Mouse (Mus musculus): ENCODE data around the gene Zfp72. TPM values are rescaled to one million over a fixed set of nuclear protein-coding genes. Genes with fewer than 3 reads are reported as not detected.

Zfp72 gene
- total RNA-seq (2021): 1 to 10 TPM; 5.0 to 5.1 TPM
- long read RNA-seq, full-length matches to known transcripts: 2 of 5 reads
- long read RNA-seq, partial matches to known transcripts: 0 of 5 reads
- long read RNA-seq, other reads (novel, unspliced or antisense): 3 of 5 reads

DNA sequence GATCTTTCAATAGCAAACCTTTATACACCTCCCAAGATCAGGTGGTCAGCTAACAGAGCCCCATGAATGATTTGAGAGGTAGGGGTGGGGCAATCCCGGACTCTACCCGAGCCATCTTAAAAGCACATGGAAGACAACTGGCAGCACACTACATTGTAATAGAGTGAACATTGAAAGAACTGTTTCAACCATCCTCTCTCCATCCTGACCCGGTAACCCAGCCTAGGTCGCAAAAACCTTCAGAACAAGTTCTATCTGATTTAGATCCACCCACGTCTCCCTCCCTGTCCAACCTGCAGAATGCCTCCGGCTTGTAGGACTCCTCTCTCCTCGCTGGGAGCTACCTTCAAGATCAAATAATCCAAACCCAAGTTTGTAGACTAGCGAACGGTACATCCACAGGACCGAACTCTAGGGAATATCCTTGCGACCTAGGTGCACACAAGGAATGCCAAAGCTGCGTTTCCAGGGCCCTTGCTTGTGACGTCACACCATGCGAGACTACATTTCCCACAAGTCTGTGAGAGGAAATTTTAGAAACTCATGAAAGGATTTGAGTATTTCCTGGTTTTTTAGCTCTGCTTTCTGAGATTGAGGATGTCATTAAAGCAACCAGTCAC is at the start of gene Zfp72:
Zfp72 (minus strand) TSS at position 466 of the 620 bp plus-strand sequence.
- peak; percentile 70 to 90 for DNase-seq (ENCODE audit: low spot score in 2 of 2)

DNA sequence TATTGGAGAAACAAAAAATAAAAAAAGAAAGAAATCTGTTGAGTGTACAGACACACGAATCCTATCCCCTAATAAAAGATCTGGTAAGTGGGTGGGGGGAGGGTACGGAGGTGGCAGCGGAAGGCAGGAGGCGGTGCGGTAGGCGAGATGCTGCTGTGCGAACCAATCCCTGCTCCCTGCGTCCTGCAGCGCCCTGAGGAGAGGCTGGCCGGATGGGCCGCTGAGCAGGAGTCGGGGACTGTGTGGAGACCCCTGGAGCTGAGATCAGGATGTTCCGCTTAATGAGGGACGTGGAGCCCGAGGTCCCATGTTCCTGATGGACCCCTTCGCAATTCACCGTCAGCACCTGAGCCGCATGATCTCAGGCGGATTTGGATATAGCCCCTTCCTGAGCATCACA is 49.3 kb upstream of the Zfp72 start:
- no peak for DNase-seq (ENCODE audit: low spot score in 2 of 2)

DNA sequence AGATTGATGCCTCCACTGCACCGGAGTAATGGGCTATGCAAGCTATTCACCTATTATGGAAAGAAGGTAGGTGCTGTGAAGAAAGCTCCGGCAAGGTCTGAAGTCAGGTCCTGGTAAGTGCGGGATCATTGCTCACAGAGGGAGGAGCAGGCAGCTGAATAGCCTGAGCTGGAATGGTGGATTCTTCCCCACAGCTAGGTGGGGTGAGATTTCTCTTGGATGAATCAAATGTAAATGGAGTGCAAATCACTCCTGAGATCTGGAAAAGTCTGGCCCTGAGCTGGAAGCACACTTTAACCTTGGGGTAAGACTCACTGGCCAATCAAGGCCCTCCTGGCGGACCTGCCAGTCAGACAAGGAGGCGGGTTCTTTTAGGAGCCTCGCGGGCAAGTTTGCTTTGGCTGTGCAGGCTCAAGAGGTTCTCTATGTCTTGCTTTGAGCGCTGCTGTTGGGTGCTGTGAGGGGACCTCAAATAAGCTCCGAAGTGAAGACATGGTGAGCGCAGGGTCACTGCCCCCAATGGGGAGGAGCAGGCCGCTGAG is 8.7 kb upstream of the Zfp72 start, which contains the start of gene Ftl1-ps1:
Ftl1-ps1 (plus strand) TSS at position 397 of the 542 bp plus-strand sequence.
- no peak for DNase-seq (ENCODE audit: low spot score in 2 of 2)

DNA sequence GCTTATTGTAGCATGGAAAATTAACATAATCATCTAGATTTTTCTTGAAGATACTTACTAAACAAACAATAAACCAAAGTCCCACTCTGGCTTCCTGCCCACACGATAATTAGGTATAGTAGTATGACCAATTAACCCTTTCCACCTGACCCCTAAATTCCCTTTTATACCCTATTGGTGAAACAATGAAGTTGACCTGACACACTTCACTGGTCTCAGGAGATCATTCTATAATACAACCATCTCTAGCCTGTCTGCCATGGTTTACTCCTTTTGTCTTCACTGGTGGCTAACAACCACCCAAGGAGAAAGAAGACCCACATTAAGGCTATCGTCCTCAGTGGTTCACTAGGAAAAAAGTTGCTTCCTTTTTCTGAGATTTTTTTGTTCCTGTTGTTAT is 520 bp upstream of the Zfp72 start:
- no peak for DNase-seq (ENCODE audit: low spot score in 2 of 2)

DNA sequence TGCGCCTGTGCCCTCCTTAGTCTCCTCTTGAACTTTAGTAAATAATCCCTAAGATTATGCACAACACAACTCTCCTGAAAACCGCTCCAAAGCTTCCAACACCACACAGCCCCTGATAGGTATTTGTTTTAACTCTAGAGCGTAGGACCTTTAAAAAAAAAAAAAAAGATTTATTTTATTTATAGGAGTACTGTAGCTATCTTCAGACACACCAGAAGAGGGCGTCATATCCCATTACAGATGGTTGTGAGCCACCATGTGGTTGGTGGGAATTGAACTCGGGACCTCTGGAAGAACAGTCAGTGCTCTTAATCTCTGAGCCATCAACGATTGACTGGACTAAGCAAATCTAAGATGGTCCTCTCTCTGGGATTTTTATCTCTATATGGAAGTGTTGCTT is 906 bp downstream of the Zfp72 start:
- no peak for DNase-seq (ENCODE audit: low spot score in 2 of 2)

DNA sequence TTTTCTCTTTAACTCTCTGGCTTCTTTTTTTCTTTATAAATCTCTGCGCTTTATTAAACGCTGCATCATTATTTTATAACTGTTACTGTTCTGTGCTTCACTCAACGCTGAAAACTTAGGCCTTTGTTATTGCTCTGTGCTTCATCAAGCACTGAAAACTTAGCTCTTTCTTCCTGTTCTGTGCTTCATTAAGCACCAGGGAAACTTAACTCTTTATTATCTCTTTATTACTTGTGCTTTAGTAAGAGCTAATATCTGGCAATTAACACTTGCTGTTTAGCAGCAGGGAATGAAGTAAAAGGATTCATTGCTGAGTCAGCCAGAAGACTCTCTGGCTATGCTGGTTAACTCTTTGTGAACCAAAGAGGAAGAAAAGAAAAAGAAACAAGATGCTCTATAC is 8.3 kb downstream of the Zfp72 start:
- DNase-seq (ENCODE audit: low spot score in 2 of 2): no peak

DNA sequence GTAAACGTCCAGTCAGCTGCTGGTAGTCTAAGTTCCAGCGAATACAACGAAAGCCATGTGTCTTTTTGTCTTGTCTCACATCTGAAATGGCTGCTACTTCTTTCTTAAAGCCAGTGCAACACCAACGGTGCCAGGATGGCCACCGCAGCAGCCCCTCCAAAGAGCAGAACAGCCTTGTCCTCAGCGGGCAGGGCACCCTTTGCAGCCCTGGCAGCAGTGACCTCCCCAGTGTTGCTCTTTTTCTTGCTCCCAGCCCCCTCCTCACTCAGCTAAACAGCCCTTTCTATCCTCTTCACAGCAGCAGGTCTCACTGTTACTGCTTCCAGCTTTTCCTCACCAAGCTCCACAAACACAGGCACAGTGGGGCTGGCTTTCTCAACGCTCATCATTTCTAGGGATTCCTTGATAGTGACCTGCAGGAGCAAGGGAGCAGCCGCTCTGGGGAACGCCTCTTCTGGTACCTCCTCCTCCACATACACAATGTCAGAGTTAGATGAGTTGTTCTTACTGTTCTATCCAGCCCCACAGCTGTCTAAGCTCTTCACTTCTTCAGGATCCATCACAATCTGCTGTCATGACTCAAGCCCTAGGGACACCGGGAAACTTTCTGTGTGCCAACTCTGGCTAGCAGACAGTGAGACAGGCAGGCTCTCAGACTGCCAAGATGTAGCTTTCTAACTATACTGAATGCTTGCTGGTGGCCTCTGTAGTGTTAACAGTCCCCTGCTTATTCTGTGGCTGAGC is 8.9 kb downstream of the Zfp72 start:
- peak in 1 of 2 experiments; percentile 36 for DNase-seq (ENCODE audit: low spot score in 2 of 2)

DNA sequence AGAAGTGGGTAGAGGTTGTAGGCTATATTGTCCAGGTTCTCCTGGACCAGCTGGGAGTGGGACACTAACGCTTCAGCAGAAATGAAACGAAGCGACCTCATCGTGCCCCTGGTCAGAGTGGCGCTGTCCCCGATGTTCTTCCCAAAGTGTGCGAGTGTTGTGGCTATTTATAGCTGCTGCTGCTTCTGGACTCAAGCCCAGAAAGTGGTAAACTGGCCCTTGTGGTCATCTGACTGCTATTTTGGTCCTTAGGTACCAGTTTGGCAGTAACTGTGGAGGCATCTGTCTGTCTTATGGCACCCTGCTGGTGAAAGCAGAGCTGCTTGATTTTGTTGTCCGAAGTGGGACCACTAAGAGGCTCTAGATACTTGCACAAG is 26.8 kb downstream of the Zfp72 start, which contains the start of gene Lrrc14b:
Lrrc14b (minus strand) TSS at position 147 of the 377 bp plus-strand sequence.
- DNase-seq (ENCODE audit: low spot score in 2 of 2): no peak

DNA sequence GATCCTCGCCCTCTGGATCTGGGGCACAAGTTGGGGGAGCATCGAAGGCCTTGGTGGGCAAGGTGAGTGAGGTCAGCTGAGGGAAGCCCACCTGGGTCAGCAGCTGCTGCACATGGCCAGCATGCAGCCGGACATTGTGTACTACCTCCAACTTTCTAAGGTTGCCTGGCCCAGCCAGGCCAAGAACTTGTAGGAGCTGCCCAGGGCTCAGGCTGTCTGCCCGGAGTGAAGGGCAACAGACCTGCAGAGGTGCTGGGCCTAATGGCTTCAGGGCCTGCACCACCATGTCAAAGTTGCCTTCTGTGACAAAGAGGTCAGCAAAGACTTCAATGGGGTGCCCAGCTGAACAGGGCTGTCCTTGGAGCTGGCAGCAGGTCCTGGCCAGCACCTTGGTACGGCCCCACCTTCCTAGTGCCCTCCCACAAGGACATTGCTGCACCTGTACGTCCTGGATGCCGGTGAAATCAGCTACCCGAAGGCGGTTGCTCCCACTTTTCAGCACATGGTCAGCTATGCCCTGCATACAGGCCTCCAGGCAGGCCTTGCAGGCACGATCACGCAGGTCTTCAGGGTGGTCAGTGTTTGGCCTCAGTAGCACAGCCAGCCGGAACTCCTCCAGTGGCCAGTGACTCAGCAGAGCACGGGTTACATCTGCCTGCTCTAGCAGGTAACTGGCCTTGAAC is 27.3 kb downstream of the Zfp72 start:
- DNase-seq (ENCODE audit: low spot score in 2 of 2): no peak

DNA sequence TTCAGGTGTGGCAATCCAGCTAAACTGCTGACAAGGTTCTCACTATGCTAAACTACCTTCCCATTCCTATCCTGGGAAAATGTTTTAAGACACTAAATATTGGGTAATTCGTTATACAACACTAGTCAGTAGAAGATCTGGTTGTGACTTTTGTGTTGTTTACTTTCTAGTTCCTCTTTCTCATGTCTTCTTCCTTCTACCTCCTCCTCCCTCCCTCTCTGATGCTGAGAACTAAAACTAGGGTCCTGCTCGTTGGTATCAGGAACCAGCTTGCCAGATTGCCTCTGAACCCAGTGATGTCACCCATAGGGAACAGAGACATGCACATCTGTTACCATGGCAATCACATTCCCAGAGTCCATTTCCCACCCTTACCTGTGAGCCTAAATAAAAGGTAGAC is 28.4 kb downstream of the Zfp72 start:
- no peak for DNase-seq (ENCODE audit: low spot score in 2 of 2)

DNA sequence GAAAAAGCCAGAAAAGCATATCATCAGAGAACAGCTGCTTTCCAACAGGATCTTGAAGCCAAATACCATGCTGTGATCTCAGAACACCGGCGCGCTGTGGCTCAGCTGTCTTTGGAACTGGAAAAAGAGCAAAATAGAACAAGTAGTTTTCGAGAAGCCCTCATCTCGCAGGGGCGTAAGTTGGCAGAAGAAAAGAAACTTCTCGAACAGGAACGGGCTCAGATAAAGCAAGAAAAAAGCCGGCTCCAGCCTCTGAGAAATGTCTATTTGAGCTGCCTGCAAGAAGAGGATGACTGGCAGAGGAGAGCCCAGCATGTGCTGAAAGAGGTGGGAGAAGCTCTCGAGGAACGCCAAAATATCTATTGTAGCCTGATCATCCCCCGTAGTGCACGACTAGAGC is 34.1 kb downstream of the Zfp72 start:
- DNase-seq (ENCODE audit: low spot score in 2 of 2): peak in 1 of 2 experiments; percentile 47

DNA sequence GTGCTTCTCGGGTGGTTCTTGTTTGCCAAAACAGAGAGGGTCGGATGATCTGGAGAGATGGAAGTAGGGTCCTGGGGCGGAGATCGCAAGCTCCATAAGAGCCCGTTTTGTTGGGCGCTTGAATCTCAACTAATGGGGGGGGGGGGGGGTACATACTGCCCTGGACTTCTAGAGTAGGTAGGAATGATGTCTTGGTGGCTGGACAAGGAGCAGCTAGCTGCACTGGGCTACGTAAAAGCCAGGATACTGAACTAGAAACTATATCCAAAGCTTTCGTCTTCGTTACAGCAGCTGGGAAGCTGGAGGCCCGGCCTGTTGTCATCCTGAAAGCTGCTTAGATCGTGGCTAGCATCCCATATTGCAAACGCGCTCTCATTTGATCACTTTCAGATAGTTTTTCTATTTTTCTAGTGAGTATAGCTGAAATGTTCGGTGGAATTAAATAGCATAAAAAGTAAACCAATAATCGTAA is 40.2 kb downstream of the Zfp72 start:
- DNase-seq (ENCODE audit: low spot score in 2 of 2): no peak

DNA sequence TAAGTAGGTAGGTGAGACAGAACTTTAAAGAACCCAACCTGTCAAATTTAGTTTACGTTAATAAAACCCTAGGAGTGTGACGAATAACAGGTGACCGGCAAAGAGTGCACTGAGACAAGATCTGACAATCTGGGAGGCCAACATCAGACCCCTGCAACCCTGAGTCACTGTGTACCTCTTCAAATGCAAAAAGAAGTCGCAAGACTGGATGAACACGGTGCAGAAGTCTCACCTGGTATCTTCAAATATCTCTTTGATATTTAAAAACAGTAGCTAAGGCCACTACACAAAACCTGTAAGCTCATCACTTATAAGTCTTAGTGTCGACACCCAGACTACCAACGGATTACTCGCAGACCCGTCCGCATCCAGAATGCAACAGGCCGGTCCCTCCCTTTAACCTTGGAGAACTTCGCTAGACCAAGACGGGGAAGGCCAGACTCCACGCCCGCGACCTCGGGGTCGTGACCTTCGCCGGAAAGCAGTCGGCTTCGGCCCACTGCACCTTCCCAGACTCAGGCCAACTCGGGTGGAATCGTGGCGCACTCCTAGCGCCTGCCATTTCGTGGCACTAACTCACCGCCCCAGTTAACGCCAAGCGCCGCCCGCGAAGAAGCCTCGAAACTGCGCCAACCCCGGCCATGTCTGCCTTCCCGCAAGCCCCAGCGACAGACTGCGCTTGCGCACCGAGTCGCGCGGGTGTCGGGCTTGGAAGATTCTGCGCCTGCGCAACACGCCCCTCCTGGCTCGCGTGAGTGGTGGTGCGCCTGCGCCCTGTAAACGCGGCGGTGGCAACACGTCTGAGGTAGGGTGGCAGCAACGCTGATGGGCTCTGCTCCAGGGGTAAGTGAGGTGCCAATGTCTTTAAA is 40.8 kb downstream of the Zfp72 start, which contains the start of the genes Sdha and Ccdc127:
Sdha (minus strand) TSS at position 715 of the 869 bp plus-strand sequence.
Ccdc127 (plus strand) TSS at position 744 of the 869 bp plus-strand sequence.
- DNase-seq (ENCODE audit: low spot score in 2 of 2): peak; percentile 94 to 97

DNA sequence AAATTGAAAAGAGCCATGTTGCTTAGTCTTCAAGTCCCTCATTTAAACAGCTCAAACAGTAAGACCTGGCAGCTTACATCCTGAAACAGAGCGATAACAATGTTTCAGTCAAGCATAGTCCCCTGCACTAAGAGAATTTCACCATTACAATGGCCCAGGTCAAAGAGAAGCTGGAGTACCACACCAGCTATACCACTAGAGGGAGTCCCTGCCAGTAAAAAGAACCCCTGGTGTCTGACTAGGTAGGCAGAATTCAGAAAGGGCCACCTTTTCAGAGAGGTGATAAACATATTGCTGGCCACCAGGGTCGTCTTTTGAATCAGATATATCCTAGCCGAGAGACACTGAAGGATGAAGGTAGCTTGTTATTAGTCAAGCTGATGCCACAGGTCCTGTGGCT is 49.6 kb downstream of the Zfp72 start:
- DNase-seq (ENCODE audit: low spot score in 2 of 2): peak in 1 of 2 experiments; percentile 38

DNA sequence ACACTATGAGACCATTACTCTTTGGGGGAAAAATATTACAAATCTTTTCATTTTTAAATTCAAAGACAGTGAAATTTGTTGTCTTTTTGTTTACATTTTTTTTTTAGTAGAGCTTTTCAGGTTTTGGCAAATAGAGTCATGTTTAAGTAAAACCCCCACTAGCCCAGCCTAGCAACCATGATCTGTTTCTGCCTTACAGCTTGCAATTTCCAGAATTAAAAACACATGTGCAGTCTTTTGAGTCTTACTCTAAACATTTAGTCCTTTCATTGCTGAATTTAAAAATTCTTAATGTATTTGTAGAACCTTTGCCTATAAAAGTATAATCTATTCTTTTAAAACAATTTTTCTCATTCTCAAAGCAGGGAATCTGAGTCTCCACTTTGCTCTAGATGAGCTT is 61.3 kb downstream of the Zfp72 start:
- DNase-seq (ENCODE audit: low spot score in 2 of 2): no peak

Small RNAs within 50 kb of the gene (microRNA-seq; reads per million reads assigned to microRNA genes)
- 0 reads per million in 2 experiments for gene Mir692-3

Other genes starting within 250 kb of the Zfp72 start
- gene Exoc3, start 182.1 kb downstream of the Zfp72 start, total RNA-seq (2021): 10 to 100 TPM; 63.6 to 70.9 TPM
- gene Ahrr, start 98.5 kb downstream of the Zfp72 start, total RNA-seq (2021): under 1 TPM; 0.50 to 0.58 TPM
- 10 to 100 TPM; 68.7 to 70.7 TPM for gene Pdcd6, start 73.3 kb downstream of the Zfp72 start, total RNA-seq (2021)
- 100 to 1,000 TPM; 347 to 354 TPM for gene Sdha, start 40.6 kb downstream of the Zfp72 start, total RNA-seq (2021)
- gene Ccdc127, start 40.5 kb downstream of the Zfp72 start, total RNA-seq (2021): 10 to 100 TPM; 85.6 to 85.8 TPM
- not detected for gene Lrrc14b, start 26.8 kb downstream of the Zfp72 start, total RNA-seq (2021)
- 100 to 1,000 TPM; 173 to 201 TPM for gene Ftl1-ps1, start 8.9 kb upstream of the Zfp72 start, total RNA-seq (2021)
- gene Zfp825, start 103.2 kb upstream of the Zfp72 start, total RNA-seq (2021): 1 to 10 TPM; 6.6 to 7.1 TPM
- 1 to 10 TPM; 8.7 to 9.3 TPM for gene Erap1, start 248.7 kb upstream of the Zfp72 start, total RNA-seq (2021)

Measured in layer of hippocampus, adult 18-20 months (tissue).